Mouse (Mus musculus) liver, embryonic 15.5 days (tissue): ENCODE results near the gene Camta1. TPM values are rescaled to one million over a fixed set of nuclear protein-coding genes. Genes with fewer than 3 reads are reported as not detected.

Source experiments
- ATAC-seq: fragments of 200-750 bp; cut with Nextera tagmentation; 2 replicates; pipeline ENCODE4 v1.8.0; 2017; ENCODE audit warnings: moderate number of reproducible peaks, mild to moderate bottlenecking, moderate library complexity; ENCODE audit not compliant: insufficient read depth
- H3K27ac ChIP-seq: fragments of 300-500 bp; sonication (generic); replicated peaks from 2 replicates; pipeline ENCODE4 v1.5.1; 2015; ENCODE audit warnings: mild to moderate bottlenecking, inconsistent platforms
- H3K27me3 ChIP-seq: fragments of 300-500 bp; sonication (generic); 2 replicates; pipeline ENCODE4 v1.6.1; 2015; ENCODE audit warnings: mild to moderate bottlenecking, inconsistent platforms
- H3K36me3 ChIP-seq: fragments of 300-500 bp; sonication (generic); replicated peaks from 2 replicates; pipeline ENCODE4 v1.6.1; 2015; ENCODE audit warnings: moderate library complexity, mild to moderate bottlenecking, inconsistent platforms
- H3K4me1 ChIP-seq: fragments of 300-500 bp; sonication (generic); replicated peaks from 2 replicates; pipeline ENCODE4 v1.6.1; 2015; ENCODE audit warnings: inconsistent platforms
- H3K4me2 ChIP-seq: fragments of 300-500 bp; sonication (generic); 2 replicates; pipeline ENCODE4 v1.6.1; 2015; ENCODE audit warnings: moderate library complexity, mild to moderate bottlenecking, inconsistent platforms
- H3K4me3 ChIP-seq: fragments of 300-500 bp; sonication (generic); replicated peaks from 2 replicates; pipeline ENCODE4 v1.5.1; 2015; ENCODE audit warnings: mild to moderate bottlenecking, inconsistent platforms
- H3K9ac ChIP-seq: fragments of 300-500 bp; sonication (generic); 2 replicates; pipeline ENCODE4 v1.6.1; 2015; ENCODE audit warnings: moderate library complexity, mild to moderate bottlenecking, inconsistent platforms
- H3K9me3 ChIP-seq: fragments of 300-500 bp; sonication (generic); replicated peaks from 2 replicates; pipeline ENCODE4 v1.6.1; 2016; ENCODE audit warnings: inconsistent platforms
- WGBS: fragments of 180-500 bp; shearing (Covaris S2); methylation state at CpG from one replicate; pipeline ENCODE4 v1.1.7; 2015; ENCODE audit warnings: mixed read lengths; ENCODE audit not compliant: insufficient replicate concordance; 5-methylcytosine and 5-hydroxymethylcytosine counted together
- polyA plus RNA-seq: library from polyadenylated mRNA; unstranded; fragments of >200 nt; fragmentation: Nextera tagmentation; extraction: Ambion mirVana; gene quantifications from 2 replicates; pipeline ENCODE4 v1.2.1, GENCODE M21; 2015

Gene Camta1
- polyA plus RNA-seq, 1 experiment from 2014 or later = 31.1 TPM

GRCm38 (mm10) chr4:151216553-151217292 is 645.0 kb downstream of the Camta1 start:
- Histone ChIP-seq H3K4me2 (no peak overlapping the region), H3K4me3 (no peak overlapping the region), H3K36me3 (no peaks in the 10 kb centered on the region), H3K4me1 (no peaks in the 10 kb centered on the region; the same call in 1 of the 2 replicates), H3K27me3 (no peaks in the 10 kb centered on the region), H3K27ac (no peak overlapping the region), H3K9ac (no peak overlapping the region), H3K9me3 (no peaks in the 10 kb centered on the region)
- WGBS = 67% methylated on average over 15 of the region's 15 CpGs
- no peak for ATAC-seq

GRCm38 (mm10) chr4:151215866-151216265 is 645.8 kb downstream of the Camta1 start:
- Histone ChIP-seq H3K9ac (no peak overlapping the region), H3K27me3 (no peaks in the 10 kb centered on the region), H3K9me3 (no peaks in the 10 kb centered on the region), H3K4me1 (no peaks in the 10 kb centered on the region; the same call in 1 of the 2 replicates), H3K4me2 (no peak overlapping the region), H3K4me3 (no peak overlapping the region), H3K27ac (no peak overlapping the region), H3K36me3 (no peaks in the 10 kb centered on the region)
- ATAC-seq = no peak
- WGBS = 53% methylated on average over 4 of the region's 4 CpGs

- no peak for ATAC-seq
- Histone ChIP-seq H3K27ac (no peak overlapping the region), H3K27me3 (no peaks in the 10 kb centered on the region), H3K4me3 (no peak overlapping the region), H3K4me1 (no peaks in the 10 kb centered on the region; the same call in 1 of the 2 replicates), H3K36me3 (no peaks in the 10 kb centered on the region), H3K9me3 (no peaks in the 10 kb centered on the region), H3K9ac (no peak overlapping the region), H3K4me2 (no peak overlapping the region)
- WGBS = 7% methylated on average over 1 of the region's 1 CpGs
Observed at GRCm38 (mm10) chr4:151215179-151215578, 646.5 kb downstream of the Camta1 start.

GRCm38 (mm10) chr4:151213475-151213874 is 648.2 kb downstream of the Camta1 start:
- Histone ChIP-seq H3K27me3 (no peaks in the 10 kb centered on the region), H3K4me3 (no peak overlapping the region), H3K36me3 (no peaks in the 10 kb centered on the region), H3K4me1 (no peaks in the 10 kb centered on the region; the same call in 1 of the 2 replicates), H3K9me3 (no peaks in the 10 kb centered on the region), H3K9ac (no peak overlapping the region), H3K4me2 (no peak overlapping the region), H3K27ac (no peak overlapping the region)
- no peak for ATAC-seq
- 59% methylated on average over 11 of the region's 11 CpGs for WGBS

- H3K4me3 ChIP-seq = no peak overlapping the region
Observed at GRCm38 (mm10) chr4:151211992-151212391, 649.7 kb downstream of the Camta1 start.

GRCm38 (mm10) chr4:151207566-151207965 is 654.1 kb downstream of the Camta1 start:
- Histone ChIP-seq H3K9me3 (no peaks in the 10 kb centered on the region), H3K4me1 (no peaks in the 10 kb centered on the region), H3K27me3 (no peaks in the 10 kb centered on the region), H3K4me2 (no peak overlapping the region), H3K27ac (no peak overlapping the region), H3K9ac (no peak overlapping the region), H3K36me3 (no peaks in the 10 kb centered on the region), H3K4me3 (no peak overlapping the region)
- WGBS = 82% methylated on average over 7 of the region's 7 CpGs
- no peak for ATAC-seq

More at GRCm38 (mm10) chr4:151211992-151212391, 649.7 kb downstream of the Camta1 start:
- Histone ChIP-seq H3K4me2 (no peak overlapping the region), H3K36me3 (no peaks in the 10 kb centered on the region), H3K9me3 (no peaks in the 10 kb centered on the region), H3K27ac (no peak overlapping the region), H3K27me3 (no peaks in the 10 kb centered on the region), H3K9ac (no peak overlapping the region), H3K4me1 (no peaks in the 10 kb centered on the region)
- 69% methylated on average over 6 of the region's 6 CpGs for WGBS
- ATAC-seq = no peak

GRCm38 (mm10) chr4:151202891-151203290 is 658.8 kb downstream of the Camta1 start:
- H3K4me3 ChIP-seq = no peak overlapping the region
- ATAC-seq = no peak
- H3K36me3 ChIP-seq = no peaks in the 10 kb centered on the region
- no peak overlapping the region for H3K27ac ChIP-seq
- H3K4me2 ChIP-seq = no peak overlapping the region
- H3K9me3 ChIP-seq = no peaks in the 10 kb centered on the region
- H3K9ac ChIP-seq = no peak overlapping the region
- H3K4me1 ChIP-seq = no peaks in the 10 kb centered on the region
- no peaks in the 10 kb centered on the region for H3K27me3 ChIP-seq
- WGBS = 67% methylated on average over 6 of the region's 6 CpGs

GRCm38 (mm10) chr4:151200316-151200715 is 661.4 kb downstream of the Camta1 start:
- Histone ChIP-seq H3K4me3 (no peak overlapping the region), H3K27me3 (no peaks in the 10 kb centered on the region), H3K9me3 (no peaks in the 10 kb centered on the region), H3K4me2 (no peak overlapping the region), H3K36me3 (no peaks in the 10 kb centered on the region), H3K4me1 (no peaks in the 10 kb centered on the region), H3K9ac (no peak overlapping the region), H3K27ac (no peak overlapping the region)
- no peak for ATAC-seq
- 68% methylated on average over 9 of the region's 9 CpGs for WGBS

- WGBS = 33% methylated on average over 10 of the region's 10 CpGs
- ATAC-seq = no peak
- Histone ChIP-seq H3K9ac (no peak overlapping the region), H3K27me3 (no peaks in the 10 kb centered on the region), H3K36me3 (no peaks in the 10 kb centered on the region), H3K4me2 (no peak overlapping the region), H3K4me1 (no peaks in the 10 kb centered on the region), H3K9me3 (no peaks in the 10 kb centered on the region), H3K4me3 (no peak overlapping the region), H3K27ac (no peak overlapping the region)
Observed at GRCm38 (mm10) chr4:151195126-151195525, 666.5 kb downstream of the Camta1 start.

GRCm38 (mm10) chr4:151194715-151195097 is 667.0 kb downstream of the Camta1 start:
- H3K36me3 ChIP-seq = no peaks in the 10 kb centered on the region
- no peak overlapping the region for H3K27ac ChIP-seq
- H3K4me1 ChIP-seq = no peaks in the 10 kb centered on the region
- no peak for ATAC-seq
- H3K9ac ChIP-seq = no peak overlapping the region
- no peaks in the 10 kb centered on the region for H3K9me3 ChIP-seq
- 37% methylated on average over 4 of the region's 4 CpGs for WGBS
- H3K27me3 ChIP-seq = no peaks in the 10 kb centered on the region
- no peak overlapping the region for H3K4me3 ChIP-seq
- no peak overlapping the region for H3K4me2 ChIP-seq

GRCm38 (mm10) chr4:151194030-151194714 is 667.5 kb downstream of the Camta1 start:
- no peaks in the 10 kb centered on the region for H3K4me1 ChIP-seq
- H3K27me3 ChIP-seq = no peaks in the 10 kb centered on the region
- H3K27ac ChIP-seq = no peak overlapping the region
- H3K4me3 ChIP-seq = no peak overlapping the region
- no peaks in the 10 kb centered on the region for H3K36me3 ChIP-seq
- H3K9ac ChIP-seq = no peak overlapping the region
- no peaks in the 10 kb centered on the region for H3K9me3 ChIP-seq
- ATAC-seq = no peak
- no peak overlapping the region for H3K4me2 ChIP-seq
- 34% methylated on average over 11 of the region's 11 CpGs for WGBS
